Mouse (Mus musculus) hindbrain, embryonic 11.5 days (tissue): ENCODE measurements at regions not wholly inside any gene's neighbourhood (a gene's known extent, or its start where the extent isn't known, plus 50 kb on each side); places are given as distances from the start of the nearest gene placed in this dataset.
"Not testable (repeated sequence)": the region's sequence is repeated elsewhere in the genome, so short reads cannot be mapped to it uniquely, and the experiment has no call there.

Experiments used
- ATAC-seq: fragments of 200-750 bp; cut with Nextera tagmentation; 2 replicates; pipeline ENCODE4 v1.8.0; 2017; ENCODE audit warnings: mild to moderate bottlenecking, moderate TSS enrichment, moderate library complexity; ENCODE audit not compliant: low FRiP score
- DNase-seq: peaks from one replicate; pipeline ENCODE4 v3.0.0-alpha.2; 2015; ENCODE audit warnings: low spot score
- H3K27ac ChIP-seq: fragments of 300-500 bp; sonication (generic); 2 replicates; pipeline ENCODE4 v1.5.1; 2014; ENCODE audit warnings: mild to moderate bottlenecking, low read depth, low read length
- H3K27me3 ChIP-seq: fragments of 300-500 bp; sonication (generic); 2 replicates; pipeline ENCODE4 v1.6.1; 2014; ENCODE audit warnings: mild to moderate bottlenecking, low read length, moderate library complexity, mixed read lengths; ENCODE audit not compliant: control insufficient read depth, insufficient read depth
- H3K36me3 ChIP-seq: fragments of 300-500 bp; sonication (generic); 2 replicates; pipeline ENCODE4 v1.6.1; 2014; ENCODE audit warnings: mild to moderate bottlenecking, low read length, moderate library complexity, mixed read lengths; ENCODE audit not compliant: control insufficient read depth, insufficient read depth
- H3K4me1 ChIP-seq: fragments of 300-500 bp; sonication (generic); replicated peaks from 2 replicates; pipeline ENCODE4 v1.6.1; 2014; ENCODE audit warnings: low read length, mixed read lengths; ENCODE audit not compliant: control insufficient read depth, insufficient read depth
- H3K4me2 ChIP-seq: fragments of 300-500 bp; sonication (generic); replicated peaks from 2 replicates; pipeline ENCODE4 v1.6.1; 2014; ENCODE audit warnings: mild to moderate bottlenecking, low read depth, low read length
- H3K4me3 ChIP-seq: fragments of 300-500 bp; sonication (generic); 2 replicates; pipeline ENCODE4 v1.5.1; 2014; ENCODE audit warnings: low read depth, low read length
- H3K9ac ChIP-seq: fragments of 300-500 bp; sonication (generic); 2 replicates; pipeline ENCODE4 v1.6.1; 2014; ENCODE audit warnings: low read depth, low read length
- H3K9me3 ChIP-seq: fragments of 300-500 bp; sonication (generic); 2 replicates; pipeline ENCODE4 v1.6.1; 2016; ENCODE audit warnings: low read length; ENCODE audit not compliant: control insufficient read depth
- WGBS: fragments of 180-500 bp; shearing (Covaris S2); extraction: QIAGEN DNeasy Blood & Tissue Kit; methylation state at CpG from one replicate; pipeline ENCODE4 v1.1.7; 2014; 5-methylcytosine and 5-hydroxymethylcytosine counted together

DNA sequence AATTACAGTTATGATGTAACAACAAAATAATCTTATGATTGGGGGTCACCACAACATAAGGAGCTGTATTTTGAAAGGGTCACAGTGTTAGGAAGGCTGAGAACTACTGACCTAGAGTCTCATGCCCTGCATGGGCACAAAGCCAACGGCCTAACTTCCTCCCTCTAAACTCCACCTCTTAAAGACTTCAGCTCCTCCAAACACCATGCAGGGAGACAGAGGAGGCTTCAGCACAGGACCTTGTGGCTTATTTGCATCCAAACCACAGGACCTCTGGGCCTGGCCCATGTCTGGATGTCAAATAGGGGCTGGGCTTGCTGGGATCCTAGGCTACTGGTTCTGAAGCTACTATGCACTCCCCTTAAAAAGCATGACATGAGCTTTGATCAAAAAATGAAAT is 294.7 kb upstream of the Kdm8 start:
- Histone ChIP-seq H3K4me2 (no peak overlapping the region), H3K9me3 (no peaks in the 10 kb centered on the region), H3K4me3 (no peak overlapping the region), H3K4me1 (no peaks in the 10 kb centered on the region), H3K27me3 (no peaks in the 10 kb centered on the region), H3K36me3 (no peaks in the 10 kb centered on the region), H3K9ac (no peak overlapping the region), H3K27ac (no peak overlapping the region)
- WGBS, result 78% methylated on average over 1 of the region's 1 CpGs
- DNase-seq (no peak), ATAC-seq (no peak)

DNA sequence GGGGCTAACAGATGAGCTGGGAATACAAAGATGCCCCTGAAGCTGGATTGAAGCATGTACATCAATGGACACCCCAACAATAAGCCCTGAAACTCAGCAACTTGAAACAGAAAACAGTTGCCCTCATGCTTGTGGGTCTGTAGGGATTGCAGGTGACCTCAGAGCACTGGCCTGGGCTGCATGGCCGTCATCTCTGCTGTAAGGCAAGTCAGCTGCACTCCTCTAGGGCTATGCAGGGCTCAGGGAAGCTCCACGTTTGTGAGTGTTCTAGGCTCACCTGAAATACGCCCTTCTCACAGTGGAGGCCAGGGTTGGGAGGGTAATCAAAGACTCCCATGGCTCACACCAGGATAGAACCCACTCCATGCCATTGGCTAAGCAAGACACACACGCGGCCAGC is 292.2 kb upstream of the Kdm8 start:
- Histone ChIP-seq H3K4me2 (no peak overlapping the region), H3K4me1 (no peaks in the 10 kb centered on the region), H3K27me3 (no peaks in the 10 kb centered on the region), H3K27ac (no peak overlapping the region), H3K4me3 (no peak overlapping the region), H3K9ac (no peak overlapping the region), H3K9me3 (no peaks in the 10 kb centered on the region), H3K36me3 (no peaks in the 10 kb centered on the region)
- ATAC-seq (no peak), DNase-seq (no peak)
- 90% methylated on average over 5 of the region's 5 CpGs for WGBS

DNA sequence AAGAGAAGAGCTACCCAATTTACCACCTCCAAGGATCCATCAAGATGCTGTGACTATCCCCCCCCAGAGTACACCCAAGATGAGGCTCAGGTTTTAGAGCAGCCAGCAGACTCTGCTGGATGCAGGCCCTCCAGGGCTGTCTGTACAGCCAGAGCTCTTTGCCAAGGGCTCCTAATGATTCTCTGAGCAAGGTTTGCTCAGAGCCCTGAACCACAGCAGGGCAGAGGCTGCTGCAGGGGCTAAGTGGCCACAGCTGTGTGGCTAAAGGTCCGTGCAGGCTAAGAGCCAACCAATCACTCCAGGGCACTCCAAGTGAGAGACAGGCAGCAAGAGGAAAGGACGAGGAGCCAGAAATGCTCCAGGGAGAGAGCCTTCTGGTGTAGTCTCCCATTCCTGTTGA is 289.2 kb upstream of the Kdm8 start:
- Histone ChIP-seq H3K27ac (no peak overlapping the region), H3K4me1 (no peaks in the 10 kb centered on the region), H3K4me3 (no peak overlapping the region), H3K27me3 (no peaks in the 10 kb centered on the region), H3K9ac (no peak overlapping the region), H3K36me3 (no peaks in the 10 kb centered on the region), H3K4me2 (no peak overlapping the region), H3K9me3 (no peaks in the 10 kb centered on the region)
- no peak for DNase-seq
- ATAC-seq, result peak; percentile 33; the same call in 1 of the 2 replicates
- whole genome bisulfite sequencing, result 32% methylated on average over 2 of the region's 2 CpGs

DNA sequence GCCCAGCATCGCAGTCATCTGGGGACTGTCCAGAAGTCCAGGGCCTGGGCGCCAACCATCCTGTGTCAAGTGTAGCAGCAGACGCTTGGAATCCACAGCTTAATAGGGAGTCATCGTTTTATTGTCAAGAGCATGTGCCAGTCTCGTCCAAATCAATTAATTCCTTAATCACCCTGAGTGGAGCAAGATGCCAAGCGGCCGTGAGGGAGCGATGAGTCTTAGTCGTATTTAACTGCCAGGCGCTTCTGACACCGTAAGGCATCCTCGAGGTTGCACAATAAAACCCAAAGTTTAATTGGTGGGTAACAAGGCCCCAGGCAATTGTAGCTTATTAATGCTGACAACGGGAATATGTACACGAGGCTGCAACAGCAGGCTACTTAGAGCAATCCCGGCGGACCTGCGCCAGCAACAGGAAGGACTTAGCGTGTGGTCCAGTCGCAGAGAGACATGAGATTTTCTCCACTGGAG is 277.6 kb upstream of the Kdm8 start:
- DNase-seq (no peak), ATAC-seq (no peak)
- Histone ChIP-seq H3K4me3 (no peak overlapping the region), H3K36me3 (no peaks in the 10 kb centered on the region), H3K4me2 (no peak overlapping the region), H3K27me3 (no peaks in the 10 kb centered on the region), H3K4me1 (no peaks in the 10 kb centered on the region), H3K27ac (no peak overlapping the region), H3K9me3 (no peaks in the 10 kb centered on the region), H3K9ac (no peak overlapping the region)
- 85% methylated on average over 19 of the region's 19 CpGs for WGBS

DNA sequence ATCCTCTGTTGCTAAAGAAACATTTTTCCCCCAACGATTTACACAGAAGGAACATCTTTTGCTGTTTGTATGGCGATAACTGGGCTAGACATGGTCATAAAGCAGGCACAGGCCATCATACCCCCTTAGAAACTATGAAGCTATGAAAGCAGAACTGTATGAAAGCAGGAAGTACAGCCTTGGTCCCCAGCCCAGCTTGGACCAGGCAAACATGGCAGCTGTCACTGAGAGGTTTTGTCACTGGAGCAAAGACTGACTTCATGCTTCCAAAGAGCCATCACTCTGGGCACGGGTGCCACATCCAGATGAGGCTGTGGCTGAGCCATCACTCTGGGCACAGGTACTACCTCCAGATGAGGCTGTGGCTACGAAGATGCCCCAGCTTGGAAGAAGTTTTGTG is 276.8 kb upstream of the Kdm8 start:
- no peak overlapping the region for H3K27ac ChIP-seq
- no peaks in the 10 kb centered on the region for H3K27me3 ChIP-seq
- ATAC-seq (no peak), DNase-seq (no peak)
- no peak overlapping the region for H3K4me2 ChIP-seq
- H3K36me3 ChIP-seq, result no peaks in the 10 kb centered on the region
- no peak overlapping the region for H3K9ac ChIP-seq
- no peaks in the 10 kb centered on the region for H3K9me3 ChIP-seq
- WGBS, result 80% methylated on average over 4 of the region's 4 CpGs
- H3K4me3 ChIP-seq, result no peak overlapping the region
- H3K4me1 ChIP-seq, result no peaks in the 10 kb centered on the region

DNA sequence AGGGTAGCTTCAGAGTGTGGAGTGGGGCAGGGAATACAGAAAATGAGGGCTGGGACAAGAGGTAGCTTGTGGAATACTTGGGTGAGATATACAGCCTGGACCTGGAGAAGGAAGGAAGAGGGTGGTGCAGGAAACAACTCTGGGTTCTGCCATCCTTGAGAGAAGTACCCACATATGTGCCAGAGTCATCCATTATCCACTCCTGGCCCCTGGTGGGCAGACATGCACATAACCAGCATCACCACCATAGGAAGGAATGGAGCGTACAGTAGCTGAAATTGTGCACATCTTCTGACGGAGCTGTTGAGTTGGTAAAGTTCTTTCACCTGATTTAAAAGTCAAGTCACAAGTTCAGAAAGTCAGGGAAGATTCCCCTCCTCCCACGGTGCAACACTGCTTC is 262.9 kb upstream of the Kdm8 start:
- H3K27ac ChIP-seq, result no peak overlapping the region
- DNase-seq, result peak; percentile 19
- H3K4me1 ChIP-seq, result no peaks in the 10 kb centered on the region

DNA sequence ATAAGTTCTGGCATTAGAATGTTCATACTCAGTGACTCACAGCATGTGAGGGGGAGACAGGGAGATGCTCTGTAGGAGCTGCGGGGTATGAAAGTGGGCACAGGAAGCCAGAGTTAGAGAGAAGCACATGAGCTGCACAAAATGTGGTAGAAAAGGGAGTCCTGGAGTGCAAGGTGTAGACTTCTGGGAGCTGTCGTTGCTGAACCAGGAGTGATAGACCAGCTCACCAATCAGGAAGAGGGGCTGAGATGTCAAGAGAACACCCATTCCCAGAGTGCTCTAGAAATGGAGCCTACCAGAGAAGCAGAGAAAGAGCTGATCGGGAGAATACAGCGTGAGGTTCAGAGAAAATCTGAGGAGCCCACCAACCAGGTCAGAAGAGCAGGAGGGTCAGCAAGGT is 262.2 kb upstream of the Kdm8 start:
- DNase-seq, result no peak
- no peak overlapping the region for H3K9ac ChIP-seq
- no peak overlapping the region for H3K27ac ChIP-seq
- H3K4me1 ChIP-seq, result no peaks in the 10 kb centered on the region
- no peaks in the 10 kb centered on the region for H3K9me3 ChIP-seq
- WGBS, result 85% methylated on average over 4 of the region's 4 CpGs
- no peaks in the 10 kb centered on the region for H3K36me3 ChIP-seq
- no peaks in the 10 kb centered on the region for H3K27me3 ChIP-seq
- H3K4me3 ChIP-seq, result no peak overlapping the region
- ATAC-seq, result no peak
- no peak overlapping the region for H3K4me2 ChIP-seq

More for the DNA sequence above, 262.9 kb upstream of the Kdm8 start:
- Histone ChIP-seq H3K9me3 (no peaks in the 10 kb centered on the region), H3K4me3 (no peak overlapping the region), H3K27me3 (no peaks in the 10 kb centered on the region), H3K36me3 (no peaks in the 10 kb centered on the region), H3K9ac (no peak overlapping the region), H3K4me2 (no peak overlapping the region)
- no peak for ATAC-seq
- 83% methylated on average over 3 of the region's 3 CpGs for WGBS

DNA sequence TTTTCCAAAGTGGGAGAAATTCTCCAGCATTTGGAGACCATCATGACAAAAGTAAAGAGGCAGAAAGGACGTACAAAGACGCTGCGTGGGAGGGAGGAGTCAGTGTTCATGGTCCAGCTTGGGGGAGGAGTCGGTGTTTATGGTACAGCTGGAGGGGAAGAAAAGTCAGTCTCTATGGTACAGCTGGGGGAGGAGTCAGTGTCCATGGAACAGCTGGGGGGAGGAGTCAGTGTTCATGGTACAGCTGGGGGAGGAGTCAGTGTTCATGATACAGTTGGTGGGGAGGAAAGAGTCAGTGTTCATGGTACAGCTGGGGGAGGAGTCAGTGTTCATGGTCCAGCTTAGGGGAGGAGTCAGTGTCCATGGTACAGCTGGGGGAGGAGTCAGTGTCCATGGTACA is 261.5 kb upstream of the Kdm8 start:
- H3K9ac ChIP-seq, H3K4me2 ChIP-seq, H3K9me3 ChIP-seq, H3K4me1 ChIP-seq, H3K36me3 ChIP-seq, H3K27me3 ChIP-seq, H3K27ac ChIP-seq, DNase-seq, ATAC-seq, H3K4me3 ChIP-seq: not testable (repeated sequence)
- 90% methylated on average over 4 of the region's 4 CpGs for WGBS

DNA sequence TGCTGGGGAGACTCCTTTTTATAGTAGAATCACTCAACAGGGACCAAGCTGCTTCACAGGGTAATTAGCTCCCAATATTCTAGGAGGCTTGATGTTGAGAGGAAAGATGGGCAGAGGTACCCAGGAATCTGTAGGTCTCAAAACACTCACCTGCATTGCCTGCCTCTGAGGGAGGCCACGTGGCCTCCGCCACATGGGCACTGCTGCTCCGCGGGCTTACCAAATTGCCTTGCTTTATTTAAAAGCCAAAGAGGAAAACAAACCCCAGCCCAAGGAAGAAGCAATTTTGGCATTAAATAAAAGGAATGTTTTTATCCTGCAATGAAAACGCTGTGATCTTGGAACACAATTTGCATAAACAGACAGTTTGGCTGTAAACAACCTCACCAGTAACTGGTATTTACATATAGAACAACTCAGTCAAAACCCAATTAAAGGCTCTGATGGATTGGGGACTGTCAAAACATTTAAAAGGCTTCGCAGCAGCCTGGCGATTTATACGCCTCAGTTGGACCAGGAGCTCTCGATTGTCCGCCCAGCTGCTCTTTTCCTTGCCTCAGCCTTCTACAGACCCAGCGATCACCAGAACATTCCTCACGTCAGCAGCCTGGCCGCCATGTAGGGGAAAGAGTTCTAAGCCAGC is 259.3 kb upstream of the Kdm8 start:
- DNase-seq, result no peak
- H3K4me1 ChIP-seq, result no peaks in the 10 kb centered on the region
- H3K4me2 ChIP-seq, result no peak overlapping the region
- no peak for ATAC-seq
- no peak overlapping the region for H3K4me3 ChIP-seq
- 80% methylated on average over 13 of the region's 13 CpGs for WGBS
- H3K9ac ChIP-seq, result no peak overlapping the region
- no peaks in the 10 kb centered on the region for H3K9me3 ChIP-seq
- H3K27ac ChIP-seq, result no peak overlapping the region
- H3K36me3 ChIP-seq, result no peaks in the 10 kb centered on the region
- no peaks in the 10 kb centered on the region for H3K27me3 ChIP-seq
